Mouse (Mus musculus) left cerebral cortex, adult 9 months (tissue): ENCODE measurements around the gene Tuft1.
A peak's percentile ranks its signal among the peaks of the same experiment; 100 is the strongest.
"Not testable (repeated sequence)": the region's sequence is repeated elsewhere in the genome, so short reads cannot be mapped to it uniquely, and the experiment has no call there.

ENCODE experiments used
- DNase-seq, 2 experiments: peaks; one replicate each; pipeline ENCODE4 v3.0.0; 2022; ENCODE audit warnings: low spot score in 2 of 2

The Tuft1 gene

GRCm38 (mm10) chr3:94658740-94659095 is at the start of gene Tuft1:
Gene Tuft1, minus strand, starts transcription at chr3:94658872.
- DNase-seq: peak in 1 of 2 experiments; percentile 54

- peak in 1 of 2 experiments; percentile 8 for DNase-seq
These were observed 44.7 kb upstream of the Tuft1 start for GRCm38 (mm10) chr3:94703364-94703763.

GRCm38 (mm10) chr3:94702856-94703255 is 44.2 kb upstream of the Tuft1 start:
- DNase-seq: no peak

GRCm38 (mm10) chr3:94702163-94702810 is 43.6 kb upstream of the Tuft1 start:
- DNase-seq: not testable (repeated sequence)

- not testable (repeated sequence) for DNase-seq
These were observed 37.6 kb upstream of the Tuft1 start for GRCm38 (mm10) chr3:94696257-94696656.

GRCm38 (mm10) chr3:94695591-94695990 is 36.9 kb upstream of the Tuft1 start:
- DNase-seq: not testable (repeated sequence)

- not testable (repeated sequence) for DNase-seq
These were observed 35.2 kb upstream of the Tuft1 start for GRCm38 (mm10) chr3:94693874-94694273.

- no peak for DNase-seq
These were observed 34.7 kb upstream of the Tuft1 start, which contains the start of gene Selenbp2 for GRCm38 (mm10) chr3:94693329-94693825. Gene Selenbp2, plus strand, starts transcription at chr3:94693556.

- not testable (repeated sequence) for DNase-seq
These were observed 33.0 kb upstream of the Tuft1 start for GRCm38 (mm10) chr3:94691694-94692093.

GRCm38 (mm10) chr3:94690616-94691247 is 32.1 kb upstream of the Tuft1 start:
- DNase-seq: no peak

GRCm38 (mm10) chr3:94690162-94690561 is 31.5 kb upstream of the Tuft1 start:
- not testable (repeated sequence) for DNase-seq

- not testable (repeated sequence) for DNase-seq
These were observed 30.5 kb upstream of the Tuft1 start for GRCm38 (mm10) chr3:94689195-94689594.

- DNase-seq: not testable (repeated sequence)
These were observed 30.0 kb upstream of the Tuft1 start for GRCm38 (mm10) chr3:94688698-94689097.

- not testable (repeated sequence) for DNase-seq
These were observed 27.5 kb upstream of the Tuft1 start for GRCm38 (mm10) chr3:94685989-94686772.

- no peak for DNase-seq
These were observed 25.0 kb upstream of the Tuft1 start for GRCm38 (mm10) chr3:94683646-94684045.

- DNase-seq: no peak
These were observed 22.1 kb upstream of the Tuft1 start for GRCm38 (mm10) chr3:94680783-94681182.

GRCm38 (mm10) chr3:94680032-94680431 is 21.4 kb upstream of the Tuft1 start:
- not testable (repeated sequence) for DNase-seq

- no peak for DNase-seq
These were observed 20.7 kb upstream of the Tuft1 start for GRCm38 (mm10) chr3:94679351-94679841.

GRCm38 (mm10) chr3:94675101-94675500 is 16.4 kb upstream of the Tuft1 start:
- DNase-seq: not testable (repeated sequence)

GRCm38 (mm10) chr3:94665896-94666295 is 7.2 kb upstream of the Tuft1 start:
- not testable (repeated sequence) for DNase-seq

GRCm38 (mm10) chr3:94665060-94665802 is 6.6 kb upstream of the Tuft1 start:
- not testable (repeated sequence) for DNase-seq
